Mouse (Mus musculus) megakaryocyte-erythroid progenitor cell, adult 5-6 weeks (primary cell): ENCODE results near the gene Acnat1. TPM values are rescaled to one million over a fixed set of nuclear protein-coding genes. Genes with fewer than 3 reads are reported as not detected.
A peak's percentile ranks its signal among the peaks of the same experiment; 100 is the strongest.
"Not testable (repeated sequence)": the region's sequence is repeated elsewhere in the genome, so short reads cannot be mapped to it uniquely, and the experiment has no call there.

Experiments
- ATAC-seq: replicated peaks from 2 replicates; pipeline ENCODE4 v1.8.0; 2016; ENCODE audit warnings: mild to moderate bottlenecking, inconsistent platforms; ENCODE audit not compliant: severe bottlenecking, poor library complexity, low FRiP score, low TSS enrichment
- total RNA-seq, 2 experiments: library from RNA; stranded (forward) in 1 of 2; stranded (reverse) in 1 of 2; fragments of 200-1000, 215-1000 nt in 1 of 2; fragments of >200 nt in 1 of 2; fragmentation: Nextera tagmentation in 1 of 2; gene quantifications; 2 replicates each; pipeline ENCODE4 v1.2.3; 2014 to 2017

The Acnat1 gene
- total RNA-seq (2014; fragmentation: Nextera tagmentation) (0.72 TPM in 1 of 2 replicates, not detected in the other), total RNA-seq (2017) (not detected in 2 replicates)

GRCm38 (mm10) chr4:49473435-49474100 is at the start of gene Acnat1:
Gene Acnat1 (minus strand): TSS chr4:49473912.
- no peak for ATAC-seq

DNA sequence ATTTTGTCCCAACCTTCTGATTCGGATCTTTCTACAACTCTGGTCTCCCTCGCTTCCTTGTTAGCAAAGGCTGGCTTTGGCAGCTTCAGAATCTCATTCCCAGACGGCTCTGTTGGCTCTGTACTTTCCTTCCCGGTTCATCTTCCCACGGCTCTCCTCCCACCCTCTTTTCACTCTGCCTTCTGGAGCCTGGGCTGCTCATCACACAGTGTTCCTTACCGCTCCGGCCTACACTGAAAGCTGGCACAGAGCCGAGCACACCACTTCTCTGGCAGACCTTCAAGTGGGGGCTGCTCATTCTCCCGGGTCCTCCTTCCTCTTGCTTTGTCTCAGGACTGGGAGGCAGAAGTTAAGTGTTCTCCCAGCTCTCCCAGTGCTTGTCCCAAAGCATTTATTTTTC is 48.9 kb upstream of the Acnat1 start:
- no peak for ATAC-seq

GRCm38 (mm10) chr4:49521346-49521745 is 47.6 kb upstream of the Acnat1 start:
- ATAC-seq, result peak; percentile 53

GRCm38 (mm10) chr4:49520572-49521340 is 47.0 kb upstream of the Acnat1 start, which contains the start of the genes Mrpl50 and Zfp189:
Gene Mrpl50 (minus strand): TSS chr4:49521093.
Gene Zfp189 (plus strand): TSS chr4:49521176.
- ATAC-seq, result peak; percentile 98

DNA sequence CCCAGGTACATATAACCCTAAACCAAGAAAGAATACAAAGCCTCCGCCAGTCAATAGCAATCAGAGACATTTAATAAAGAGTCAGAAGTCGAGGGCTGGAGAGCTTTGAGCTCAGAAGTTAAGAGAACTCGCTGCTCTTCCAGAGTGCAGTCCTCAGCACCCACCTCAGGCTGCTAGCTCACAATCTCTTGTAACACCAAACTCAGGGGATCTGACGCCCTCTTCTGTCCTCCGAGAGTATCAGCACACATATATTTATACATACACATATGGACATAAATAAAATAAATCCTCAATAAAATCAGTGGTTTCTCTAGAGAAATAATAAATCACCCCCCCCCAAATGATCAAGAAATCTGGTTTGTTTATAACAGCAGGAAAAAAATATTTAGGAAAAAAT is 45.8 kb upstream of the Acnat1 start:
- peak; percentile 43 for ATAC-seq

- ATAC-seq, result no peak
These were observed 40.7 kb upstream of the Acnat1 start for GRCm38 (mm10) chr4:49514441-49514840.

DNA sequence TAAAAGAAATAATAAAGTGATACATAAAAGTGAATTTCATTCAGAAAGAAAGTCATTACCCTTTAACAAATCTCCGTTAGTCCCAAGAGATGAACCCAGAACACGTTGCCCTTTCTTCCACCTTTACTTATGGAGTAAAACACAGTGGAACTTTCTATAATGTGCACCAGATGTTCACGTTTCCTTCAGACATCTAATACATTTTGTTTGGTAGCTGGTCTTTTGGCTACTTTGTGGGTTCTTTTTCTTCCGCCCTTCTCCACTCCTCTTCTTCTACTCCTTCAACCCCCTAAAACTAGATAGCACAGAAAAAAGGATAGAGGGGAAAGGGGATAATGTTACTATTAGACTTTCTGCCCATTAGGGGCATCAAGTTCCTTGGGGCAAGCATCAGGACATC is 38.9 kb upstream of the Acnat1 start:
- no peak for ATAC-seq

- ATAC-seq, result not testable (repeated sequence)
These were observed 36.6 kb upstream of the Acnat1 start for GRCm38 (mm10) chr4:49510236-49510835.

- ATAC-seq, result no peak
These were observed 35.5 kb upstream of the Acnat1 start for GRCm38 (mm10) chr4:49509183-49509582.

- ATAC-seq, result no peak
These were observed 32.7 kb upstream of the Acnat1 start, which contains the start of gene Baat for GRCm38 (mm10) chr4:49506386-49506785. Gene Baat (minus strand): TSS chr4:49506557.

GRCm38 (mm10) chr4:49503563-49503962 is 29.9 kb upstream of the Acnat1 start:
- no peak for ATAC-seq

DNA sequence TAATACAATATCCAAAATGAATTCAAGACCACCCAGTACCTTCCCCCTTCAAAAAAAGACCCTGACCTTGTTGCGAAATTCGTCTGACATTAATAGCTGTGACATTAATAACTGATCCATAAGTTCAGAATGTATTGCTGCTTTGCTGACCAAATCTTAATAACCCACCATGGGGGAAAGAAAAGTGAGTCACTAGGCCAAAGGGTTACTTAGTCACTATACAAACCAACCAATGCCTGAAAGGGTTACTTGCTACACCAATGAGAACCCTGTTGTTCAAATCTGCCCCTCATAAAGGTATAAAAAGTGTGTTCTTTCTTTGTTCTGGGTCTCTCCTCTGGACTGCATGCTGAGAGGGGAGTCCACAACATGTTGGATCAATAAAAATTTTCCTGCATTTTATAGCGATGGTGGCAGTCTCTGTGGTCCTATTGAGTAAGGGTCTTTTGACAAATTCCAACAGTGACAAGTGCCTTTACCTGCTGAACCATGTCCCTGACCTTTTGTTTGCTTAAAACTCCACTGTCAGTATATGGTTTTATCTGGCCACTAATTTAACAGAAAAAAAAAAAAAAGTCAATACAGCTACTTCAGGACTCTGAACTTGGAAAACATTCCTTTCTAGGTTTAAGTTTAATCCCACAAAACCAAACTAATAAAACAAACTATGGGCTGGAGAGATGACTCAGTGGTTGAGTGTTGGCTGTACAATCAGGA is 12.4 kb upstream of the Acnat1 start:
- not testable (repeated sequence) for ATAC-seq

- no peak for ATAC-seq
These were observed 11.7 kb upstream of the Acnat1 start for GRCm38 (mm10) chr4:49485442-49485841.

DNA sequence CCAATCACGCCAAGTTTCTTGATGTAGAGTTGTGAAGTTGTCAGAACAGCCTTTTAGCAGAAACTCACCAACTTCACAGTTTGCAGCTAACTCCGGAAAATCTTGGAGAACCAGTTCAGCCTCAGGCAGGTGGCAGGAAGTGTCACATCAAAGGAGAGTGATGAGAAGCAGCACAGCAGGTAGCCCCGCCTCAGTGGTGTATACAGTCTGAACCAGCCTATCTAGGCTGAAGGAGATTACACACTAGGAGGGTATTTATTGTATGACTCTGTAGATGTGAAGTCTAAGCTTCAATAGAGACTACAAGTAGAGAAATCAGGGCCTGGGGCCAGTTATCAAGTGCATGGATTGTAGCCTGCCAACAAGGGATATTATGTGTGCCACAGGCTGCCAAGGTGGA is 7.2 kb upstream of the Acnat1 start:
- no peak for ATAC-seq

- ATAC-seq, result no peak
These were observed 6.5 kb upstream of the Acnat1 start for GRCm38 (mm10) chr4:49480104-49480760.

GRCm38 (mm10) chr4:49479035-49479434 is 5.3 kb upstream of the Acnat1 start:
- ATAC-seq, result not testable (repeated sequence)

- peak; percentile 99 for ATAC-seq
These were observed 4.6 kb upstream of the Acnat1 start for GRCm38 (mm10) chr4:49478118-49478877.

DNA sequence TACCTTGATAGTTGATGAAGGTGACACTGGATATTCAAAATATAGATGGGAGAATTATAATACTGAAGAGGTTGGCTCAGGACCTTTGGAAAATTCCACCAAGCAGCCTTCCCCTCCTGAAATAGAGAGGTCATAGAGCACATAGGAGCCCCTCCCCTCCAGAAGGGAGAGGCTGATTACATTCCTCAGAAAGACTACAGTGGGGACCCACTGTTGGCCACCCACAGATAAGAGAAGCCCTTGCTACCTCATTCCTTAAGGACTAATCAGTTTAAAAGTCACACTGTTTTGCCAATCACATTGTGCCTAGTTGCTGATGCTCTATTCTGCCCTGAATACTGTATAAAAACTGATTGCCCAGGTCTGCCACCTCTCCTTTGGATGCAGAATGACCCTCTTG is 871 bp upstream of the Acnat1 start:
- ATAC-seq, result peak; percentile 63
